Mouse (Mus musculus) stomach, embryonic 15.5 days (tissue): Measurements from ENCODE around the gene Adcyap1r1. TPM values are rescaled to one million over a fixed set of nuclear protein-coding genes. Genes with fewer than 3 reads are reported as not detected.
A peak's percentile ranks its signal among the peaks of the same experiment; 100 is the strongest.

ENCODE experiments used
- ATAC-seq: fragments of 200-750 bp; cut with Nextera tagmentation; 2 replicates; pipeline ENCODE4 v1.8.0; 2017; ENCODE audit warnings: low read depth, moderate number of reproducible peaks, moderate TSS enrichment; ENCODE audit not compliant: insufficient read depth, low FRiP score
- H3K27ac ChIP-seq: fragments of 300-500 bp; sonication (generic); 2 replicates; pipeline ENCODE4 v1.5.1; 2015; ENCODE audit warnings: mild to moderate bottlenecking, inconsistent platforms
- H3K27me3 ChIP-seq: fragments of 300-500 bp; sonication (generic); replicated peaks from 2 replicates; pipeline ENCODE4 v1.6.1; 2015; ENCODE audit warnings: inconsistent platforms
- H3K36me3 ChIP-seq: fragments of 300-500 bp; sonication (generic); 2 replicates; pipeline ENCODE4 v1.6.1; 2015; ENCODE audit warnings: inconsistent platforms
- H3K4me1 ChIP-seq: fragments of 300-500 bp; sonication (generic); 2 replicates; pipeline ENCODE4 v1.6.1; 2015; ENCODE audit warnings: inconsistent platforms
- H3K4me2 ChIP-seq: fragments of 300-500 bp; sonication (generic); 2 replicates; pipeline ENCODE4 v1.6.1; 2015; ENCODE audit warnings: mild to moderate bottlenecking, inconsistent platforms
- H3K4me3 ChIP-seq: fragments of 300-500 bp; sonication (generic); replicated peaks from 2 replicates; pipeline ENCODE4 v1.5.1; 2015; ENCODE audit warnings: inconsistent platforms
- H3K9ac ChIP-seq: fragments of 300-500 bp; sonication (generic); 2 replicates; pipeline ENCODE4 v1.6.1; 2015; ENCODE audit warnings: inconsistent platforms
- H3K9me3 ChIP-seq: fragments of 300-500 bp; sonication (generic); 2 replicates; pipeline ENCODE4 v1.6.1; 2016; ENCODE audit warnings: inconsistent platforms
- WGBS: fragments of 180-500 bp; shearing (Covaris S2); methylation state at CpG from one replicate; pipeline ENCODE4 v1.1.7; 2015; 5-methylcytosine and 5-hydroxymethylcytosine counted together
- polyA plus RNA-seq: library from polyadenylated mRNA; unstranded; fragments of >200 nt; fragmentation: Nextera tagmentation; extraction: Ambion mirVana; gene quantifications from 2 replicates; pipeline ENCODE4 v1.2.1, GENCODE M21; 2015

Adcyap1r1 gene
- polyA plus RNA-seq: 7.6 and 8.5 TPM in 2 replicates

DNA sequence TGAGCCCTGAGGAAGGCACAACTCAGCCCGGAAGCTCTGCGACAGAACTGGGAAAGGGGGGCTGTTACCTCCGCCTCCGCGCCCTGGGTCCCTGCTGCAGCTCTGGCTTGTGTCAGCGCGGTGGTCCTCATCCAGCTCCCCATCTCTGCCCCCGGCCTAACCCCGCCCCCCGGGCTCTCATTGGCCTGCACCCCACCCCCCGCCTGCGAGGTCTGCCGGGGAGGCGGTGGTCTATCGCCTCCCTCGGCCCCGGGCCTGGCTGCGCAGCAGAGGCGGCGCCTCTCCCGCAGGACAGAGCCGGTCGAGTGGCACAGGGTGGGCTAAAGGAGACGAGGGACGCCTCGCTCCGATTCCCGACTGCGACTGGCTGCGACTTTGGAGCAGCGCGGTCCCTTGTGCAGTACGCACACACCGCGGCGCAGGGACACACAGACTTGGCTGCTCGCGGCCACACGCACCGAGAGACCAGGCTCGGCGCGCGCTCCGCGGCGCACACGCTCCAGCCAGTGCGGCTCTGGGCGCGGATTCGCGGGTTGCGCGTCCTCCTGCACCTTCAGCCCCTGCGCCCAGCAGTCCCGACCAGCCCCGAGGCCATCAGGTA is at the start of gene Adcyap1r1:
Adcyap1r1 (plus strand) TSS at position 208 of the 601 bp plus-strand sequence.
- ATAC-seq: peak; percentile 82
- Histone ChIP-seq H3K36me3 (no peaks in the 10 kb centered on the region), H3K27ac (0 out of 2 replicates have a peak within 1 kb of the TSS, but pooled peaks have one; percentile 23), H3K9me3 (no peaks in the 10 kb centered on the region), H3K9ac (peak within 1 kb of the TSS; percentile 11; the same call in 1 of the 2 replicates), H3K4me1 (peaks cover 7% of the 10 kb centered on the region; the same call in 1 of the 2 replicates), H3K27me3 (peaks cover 37% of the 10 kb centered on the region), H3K4me2 (peak within 1 kb of the TSS; percentile 86), H3K4me3 (peak within 1 kb of the TSS; percentile 51)
- under 1% methylated on average over 57 of the region's 58 CpGs for WGBS

DNA sequence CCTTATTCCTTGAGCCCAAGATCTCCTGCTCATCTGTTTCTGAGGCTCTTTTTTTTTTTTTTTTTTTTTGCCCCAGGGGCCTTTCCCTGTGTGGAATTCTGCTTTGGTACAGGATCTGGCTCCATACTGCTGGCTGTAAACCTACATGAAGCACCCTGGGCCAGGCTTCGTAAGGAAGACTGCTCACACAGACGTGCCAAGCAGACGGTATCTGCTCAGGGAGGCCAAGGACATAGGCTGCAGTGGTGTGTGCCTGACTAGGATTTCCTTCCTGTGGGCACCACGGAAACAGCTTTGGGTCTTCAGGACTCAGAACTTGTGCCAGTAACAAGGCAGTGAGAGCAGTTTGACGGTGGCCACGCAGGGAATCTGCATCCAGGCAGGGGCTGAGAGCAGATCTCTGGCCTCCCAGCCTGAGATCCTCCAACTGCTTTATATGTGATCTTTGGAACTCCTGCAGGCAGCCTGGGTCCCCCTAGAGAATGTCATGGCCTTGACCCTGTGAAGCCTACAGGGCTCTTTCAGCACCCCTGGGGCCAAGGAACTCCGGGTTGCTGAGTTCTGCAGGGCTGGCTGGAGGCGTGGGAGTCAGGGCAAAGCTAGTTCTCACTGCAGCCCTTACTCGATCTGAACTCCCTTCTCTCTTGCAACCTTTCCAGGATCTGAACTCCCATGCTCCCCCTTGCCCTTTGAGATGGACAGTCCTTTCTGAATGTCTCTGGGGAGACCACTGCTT is 49.6 kb upstream of the Adcyap1r1 start:
- 77% methylated on average over 9 of the region's 9 CpGs for WGBS
- no peak for ATAC-seq
- Histone ChIP-seq H3K27ac (no peak overlapping the region), H3K9ac (no peak overlapping the region), H3K4me2 (no peak overlapping the region), H3K4me1 (no peaks in the 10 kb centered on the region), H3K36me3 (no peaks in the 10 kb centered on the region), H3K27me3 (no peaks in the 10 kb centered on the region), H3K4me3 (no peak overlapping the region), H3K9me3 (no peaks in the 10 kb centered on the region)

DNA sequence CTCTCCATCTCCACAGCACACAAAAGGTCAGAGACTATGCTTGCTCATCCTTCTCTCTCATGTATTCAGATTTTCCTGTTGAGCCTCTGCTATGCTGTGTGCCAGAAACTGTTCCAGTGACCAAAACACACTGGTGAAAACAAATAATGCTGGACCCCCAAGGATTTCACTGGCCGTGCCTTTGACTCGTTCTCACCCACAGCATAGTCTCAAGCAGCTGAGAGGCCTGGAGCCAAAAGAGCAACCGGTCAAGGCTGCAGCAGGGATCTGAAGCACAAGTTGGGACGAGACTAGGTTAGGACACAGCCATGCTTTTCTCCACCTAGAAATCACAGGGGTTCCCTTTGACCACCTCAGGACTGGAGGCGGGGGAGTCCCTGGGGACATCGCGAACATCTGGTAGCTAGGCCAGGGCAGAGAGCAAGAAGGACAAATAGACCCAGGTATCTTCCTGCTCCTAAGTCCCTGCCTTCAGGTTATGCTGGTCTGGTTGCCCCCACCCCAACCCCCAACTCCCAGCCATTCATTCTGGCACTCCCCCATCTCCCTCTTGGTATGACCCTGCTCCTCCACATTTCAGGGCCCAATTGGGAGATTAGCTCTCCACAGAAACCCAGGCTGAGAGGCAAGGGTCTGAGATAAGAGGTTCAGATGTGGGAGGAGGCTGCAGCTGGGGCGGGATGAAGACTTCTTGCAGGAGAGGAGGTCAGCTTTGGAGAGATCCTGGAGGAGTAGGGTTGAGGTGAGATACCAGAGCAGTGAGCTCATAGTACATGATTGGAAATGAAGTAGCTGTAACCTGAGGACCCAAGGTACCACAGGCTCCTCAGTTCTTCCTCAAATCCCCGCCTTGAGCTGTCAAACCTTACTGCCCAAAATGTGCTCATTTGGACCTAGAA is 48.1 kb upstream of the Adcyap1r1 start:
- H3K9ac ChIP-seq: no peak overlapping the region
- no peaks in the 10 kb centered on the region for H3K36me3 ChIP-seq
- H3K4me1 ChIP-seq: no peaks in the 10 kb centered on the region
- H3K27ac ChIP-seq: no peak overlapping the region
- no peaks in the 10 kb centered on the region for H3K9me3 ChIP-seq
- no peak overlapping the region for H3K4me3 ChIP-seq
- no peak for ATAC-seq
- H3K4me2 ChIP-seq: no peak overlapping the region
- 74% methylated on average over 9 of the region's 9 CpGs for WGBS
- no peaks in the 10 kb centered on the region for H3K27me3 ChIP-seq

DNA sequence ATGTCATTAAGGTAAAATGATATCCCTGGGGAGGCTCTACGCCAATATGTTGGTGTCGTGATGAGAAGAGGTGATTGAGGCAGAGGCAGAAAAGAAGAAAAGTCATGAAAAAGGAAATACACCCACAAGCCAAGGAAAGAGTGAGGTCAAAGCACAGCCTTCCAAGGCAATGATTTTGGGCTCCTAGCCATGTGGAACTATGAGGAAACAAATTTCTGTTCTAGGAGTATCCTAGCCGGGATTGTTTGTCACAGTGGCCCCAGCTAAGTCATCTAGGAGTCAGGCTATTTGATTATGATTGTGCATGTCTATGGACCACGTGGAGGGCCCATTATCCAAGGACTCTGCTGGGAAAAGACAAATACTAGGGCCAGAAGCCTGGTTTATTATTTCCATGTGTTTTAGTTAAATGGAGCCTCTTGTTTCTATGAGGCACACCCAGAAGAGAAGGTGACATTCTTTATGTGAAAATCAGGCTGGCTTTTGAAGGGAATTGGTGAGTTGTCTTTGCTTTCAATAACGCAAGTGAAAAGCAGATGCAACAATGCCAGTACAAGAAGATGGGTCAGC is 47.3 kb upstream of the Adcyap1r1 start:
- no peak overlapping the region for H3K4me2 ChIP-seq
- no peaks in the 10 kb centered on the region for H3K4me1 ChIP-seq
- no peaks in the 10 kb centered on the region for H3K27me3 ChIP-seq
- ATAC-seq: no peak
- 75% methylated on average over 5 of the region's 5 CpGs for WGBS
- no peaks in the 10 kb centered on the region for H3K36me3 ChIP-seq
- H3K9me3 ChIP-seq: no peaks in the 10 kb centered on the region
- no peak overlapping the region for H3K27ac ChIP-seq
- no peak overlapping the region for H3K9ac ChIP-seq
- H3K4me3 ChIP-seq: no peak overlapping the region

DNA sequence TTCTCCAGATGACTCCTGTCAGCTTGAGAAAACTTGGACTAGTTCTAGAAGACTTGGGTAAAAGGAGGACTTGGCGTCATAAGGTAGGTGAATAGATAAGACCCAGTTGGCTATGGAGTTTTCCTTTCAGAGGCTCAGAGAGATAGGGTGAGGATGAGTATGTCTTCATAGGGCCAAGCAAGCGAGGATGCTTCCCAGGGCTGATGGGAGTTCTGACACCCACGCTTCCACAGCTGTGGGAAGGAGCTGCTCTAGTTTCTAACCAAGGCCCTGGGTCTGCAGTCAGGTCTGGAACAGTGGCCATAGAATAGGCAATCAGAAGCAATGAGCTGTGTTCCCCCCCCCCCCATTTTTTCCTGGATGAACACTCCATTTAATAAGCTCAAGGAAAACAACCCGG is 44.4 kb upstream of the Adcyap1r1 start:
- Histone ChIP-seq H3K4me3 (no peak overlapping the region), H3K9me3 (no peaks in the 10 kb centered on the region), H3K27me3 (no peaks in the 10 kb centered on the region), H3K4me2 (no peak overlapping the region), H3K9ac (no peak overlapping the region), H3K27ac (no peak overlapping the region), H3K4me1 (0 out of 2 replicates have a peak, but pooled peaks cover 3% of the 10 kb centered on the region), H3K36me3 (no peaks in the 10 kb centered on the region)
- ATAC-seq: no peak
- 74% methylated on average over 4 of the region's 4 CpGs for WGBS

DNA sequence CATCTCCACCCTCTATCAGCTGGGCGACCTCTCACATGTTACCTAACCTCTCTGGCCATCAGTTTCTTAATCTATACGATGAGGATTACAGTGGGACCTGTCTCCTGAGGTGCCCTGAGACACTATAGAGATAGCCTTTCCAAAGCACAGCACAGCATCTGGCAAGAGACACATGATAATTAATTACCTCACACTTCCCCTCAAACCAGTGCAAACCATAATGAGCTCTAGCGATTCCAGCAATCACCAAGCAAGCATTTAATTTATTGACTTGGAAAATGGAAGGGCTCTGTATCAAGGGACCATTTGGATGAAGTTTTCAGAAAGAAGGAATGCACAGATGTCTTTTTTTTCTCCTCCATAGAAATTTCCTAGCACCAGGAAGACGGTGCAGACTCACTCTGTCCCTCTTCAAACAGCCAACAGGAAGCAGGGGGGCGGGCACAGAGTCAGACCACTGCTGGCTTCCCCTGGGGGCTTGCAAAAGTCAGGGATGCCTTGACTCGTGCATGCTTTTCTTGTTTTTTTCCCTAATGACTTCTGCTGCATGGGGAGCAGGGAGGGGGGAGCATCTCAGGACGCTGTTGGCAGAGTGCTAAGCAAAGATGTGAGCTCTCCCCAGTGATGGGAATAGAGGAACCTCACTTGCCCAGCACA is 41.5 kb upstream of the Adcyap1r1 start:
- 39% methylated on average over 7 of the region's 7 CpGs for whole genome bisulfite sequencing
- 0 out of 2 replicates have a peak, but pooled peaks cover 3% of the 10 kb centered on the region for H3K4me1 ChIP-seq
- H3K9me3 ChIP-seq: no peaks in the 10 kb centered on the region
- H3K9ac ChIP-seq: no peak overlapping the region
- ATAC-seq: no peak; the same call in 1 of the 2 replicates
- H3K27ac ChIP-seq: no peak overlapping the region
- no peaks in the 10 kb centered on the region for H3K27me3 ChIP-seq
- H3K36me3 ChIP-seq: no peaks in the 10 kb centered on the region
- H3K4me2 ChIP-seq: no peak overlapping the region
- H3K4me3 ChIP-seq: no peak overlapping the region

DNA sequence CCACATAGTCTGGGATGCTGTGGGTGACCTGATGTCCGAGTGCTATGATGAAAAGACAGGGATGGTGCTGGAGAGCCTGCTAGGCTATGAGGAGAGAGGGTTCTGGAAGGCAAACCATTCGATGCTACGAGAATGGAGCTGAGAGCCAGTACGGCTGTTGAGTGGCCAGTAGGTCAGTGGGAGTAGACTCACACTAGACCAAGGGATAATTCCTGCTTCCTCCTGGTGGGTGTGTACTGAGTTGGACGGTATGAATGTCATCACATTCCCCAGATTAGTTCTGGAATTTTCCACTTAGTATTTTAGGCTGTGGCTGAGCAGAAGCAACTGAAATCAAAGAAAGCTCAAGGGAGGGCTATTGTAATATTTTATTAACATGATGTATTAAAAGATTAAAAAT is 40.8 kb upstream of the Adcyap1r1 start:
- Histone ChIP-seq H3K9me3 (no peaks in the 10 kb centered on the region), H3K36me3 (no peaks in the 10 kb centered on the region), H3K27me3 (no peaks in the 10 kb centered on the region), H3K4me2 (no peak overlapping the region), H3K4me1 (0 out of 2 replicates have a peak, but pooled peaks cover 3% of the 10 kb centered on the region), H3K4me3 (no peak overlapping the region), H3K9ac (no peak overlapping the region), H3K27ac (no peak overlapping the region)
- no peak for ATAC-seq
- WGBS: 57% methylated on average over 5 of the region's 5 CpGs

DNA sequence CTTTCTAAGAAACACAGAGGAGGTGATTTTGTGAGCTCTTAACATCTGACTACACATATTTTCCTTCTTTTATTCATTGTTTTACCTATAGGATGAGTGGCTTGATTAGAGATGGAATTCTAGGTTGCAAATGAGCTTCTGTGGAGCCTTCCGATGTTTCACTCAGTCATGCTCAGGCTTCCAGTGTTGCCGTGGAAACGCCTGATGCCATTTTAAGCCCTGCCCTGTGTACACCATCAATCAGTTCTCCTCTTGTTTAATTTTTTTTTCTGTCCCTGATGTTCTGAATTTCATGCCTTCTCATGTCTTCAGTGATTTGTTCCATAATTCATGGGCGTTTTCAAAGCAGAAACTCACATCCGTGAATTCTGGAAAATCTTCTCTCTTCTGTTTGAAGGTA is 35.6 kb upstream of the Adcyap1r1 start:
- WGBS: 66% methylated on average over 5 of the region's 5 CpGs
- Histone ChIP-seq H3K9ac (no peak overlapping the region), H3K9me3 (no peaks in the 10 kb centered on the region), H3K36me3 (no peaks in the 10 kb centered on the region), H3K27me3 (no peaks in the 10 kb centered on the region), H3K4me1 (no peaks in the 10 kb centered on the region), H3K4me3 (no peak overlapping the region), H3K27ac (no peak overlapping the region), H3K4me2 (no peak overlapping the region)
- ATAC-seq: no peak

DNA sequence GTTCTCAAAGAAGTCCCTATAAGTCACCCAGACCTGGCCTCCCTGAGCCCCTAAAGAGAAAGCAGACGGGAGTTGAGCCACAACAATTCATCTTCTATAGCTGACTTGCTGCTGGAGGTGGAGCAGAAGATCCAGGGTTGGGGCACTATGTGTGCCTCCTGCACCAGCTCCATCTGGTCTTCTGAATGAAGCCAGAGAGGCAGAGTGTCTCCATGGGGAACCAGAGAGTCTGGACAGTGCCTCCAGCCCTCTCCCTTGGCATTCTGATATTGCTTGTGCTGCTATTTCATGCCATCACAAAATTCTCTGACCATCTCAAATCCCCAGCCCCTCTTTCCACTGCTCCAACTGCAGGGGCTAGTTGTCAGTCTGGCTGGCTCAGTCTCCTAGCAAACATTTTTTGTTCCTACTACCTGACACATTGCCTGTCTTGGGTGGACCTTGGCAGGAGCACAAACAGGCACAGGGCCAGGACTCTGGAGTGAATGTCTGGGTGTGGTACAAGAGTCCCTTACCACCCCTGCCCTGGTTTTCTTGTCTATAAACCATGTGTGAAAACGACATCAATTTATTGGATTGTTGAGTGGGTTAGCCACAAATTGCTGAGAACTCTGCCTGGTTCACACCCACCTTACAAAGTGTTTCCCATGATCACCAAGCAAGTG is 32.9 kb upstream of the Adcyap1r1 start:
- no peaks in the 10 kb centered on the region for H3K4me1 ChIP-seq
- H3K36me3 ChIP-seq: no peaks in the 10 kb centered on the region
- ATAC-seq: no peak
- H3K4me2 ChIP-seq: no peak overlapping the region
- no peak overlapping the region for H3K4me3 ChIP-seq
- no peaks in the 10 kb centered on the region for H3K9me3 ChIP-seq
- no peak overlapping the region for H3K9ac ChIP-seq
- 52% methylated on average over 2 of the region's 2 CpGs for WGBS
- no peaks in the 10 kb centered on the region for H3K27me3 ChIP-seq
- H3K27ac ChIP-seq: no peak overlapping the region

DNA sequence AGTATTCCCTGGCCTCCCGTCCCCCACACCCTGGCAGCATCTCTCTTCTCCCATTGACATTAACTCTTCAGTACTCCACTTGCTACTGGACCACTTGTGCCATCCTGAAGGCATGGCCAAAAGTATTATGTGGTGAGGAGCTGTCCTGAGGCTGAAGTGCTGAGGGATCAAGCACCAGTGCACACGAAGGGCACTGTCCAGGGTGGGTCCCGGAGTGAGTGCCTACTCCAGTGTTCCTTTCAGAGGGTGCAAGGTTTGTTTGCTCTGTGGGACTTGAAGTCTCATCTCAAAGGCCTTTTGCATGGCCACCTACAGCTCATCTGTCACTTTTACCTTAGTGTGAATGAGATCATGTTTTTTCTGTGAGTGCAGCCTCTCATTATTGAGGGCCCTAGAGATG is 31.4 kb upstream of the Adcyap1r1 start:
- ATAC-seq: no peak

DNA sequence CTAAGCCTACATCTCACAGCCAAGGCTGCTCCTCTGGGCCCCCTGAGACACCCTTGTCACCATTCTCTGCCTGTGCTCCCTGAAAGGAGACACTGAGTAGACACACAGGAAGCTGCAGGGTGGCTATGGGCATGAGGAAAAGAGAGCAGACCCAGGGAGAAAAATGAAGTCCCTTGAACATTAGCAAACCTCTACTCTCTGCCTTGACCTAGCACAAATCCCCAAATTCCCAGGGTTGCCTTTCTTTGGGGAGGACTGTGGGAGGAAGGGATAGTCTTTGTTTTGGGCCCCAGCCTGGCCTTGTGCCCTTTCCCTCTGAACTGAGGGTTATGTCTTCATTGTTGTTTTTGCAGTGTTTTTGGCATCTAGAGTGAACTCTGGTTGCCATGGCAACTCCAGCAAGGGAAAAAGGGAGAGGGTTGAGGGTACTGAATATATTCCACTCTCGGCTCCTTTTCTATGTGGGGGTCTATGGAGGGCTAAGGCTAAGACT is 30.9 kb upstream of the Adcyap1r1 start:
- H3K4me2 ChIP-seq: no peak overlapping the region
- no peaks in the 10 kb centered on the region for H3K9me3 ChIP-seq
- H3K4me3 ChIP-seq: no peak overlapping the region
- H3K9ac ChIP-seq: no peak overlapping the region
- no peaks in the 10 kb centered on the region for H3K27me3 ChIP-seq
- no peak overlapping the region for H3K27ac ChIP-seq
- WGBS: 40% methylated on average over 1 of the region's 1 CpGs
- H3K4me1 ChIP-seq: no peaks in the 10 kb centered on the region
- no peak for ATAC-seq
- no peaks in the 10 kb centered on the region for H3K36me3 ChIP-seq

More for the DNA sequence above, 31.4 kb upstream of the Adcyap1r1 start:
- Histone ChIP-seq H3K9ac (no peak overlapping the region), H3K9me3 (no peaks in the 10 kb centered on the region), H3K27ac (no peak overlapping the region), H3K4me2 (no peak overlapping the region), H3K4me1 (no peaks in the 10 kb centered on the region), H3K27me3 (no peaks in the 10 kb centered on the region), H3K36me3 (no peaks in the 10 kb centered on the region), H3K4me3 (no peak overlapping the region)
- WGBS: 56% methylated on average over 3 of the region's 3 CpGs
